Mouse (Mus musculus): Measurements from ENCODE around the gene 4933424G06Rik. TPM values are rescaled to one million over a fixed set of nuclear protein-coding genes. Genes with fewer than 3 reads are reported as not detected.

The 4933424G06Rik gene
- polyA plus RNA-seq, 1 experiment = 0.12 TPM

- DNase-seq (ENCODE audit: low read depth) = no peak
- TF ChIP-seq POLR2A (IDR thresholded peaks at IDR 0.05; ENCODE audit: borderline replicate concordance, extremely low read depth, insufficient read depth, insufficient read length, poor library complexity, severe bottlenecking) = no peak
Measured at GRCm38 (mm10) chr1:36753932-36754675, 44.2 kb downstream of the 4933424G06Rik start.

GRCm38 (mm10) chr1:36758553-36758952, 48.6 kb downstream of the 4933424G06Rik start:
- DNase-seq (ENCODE audit: low read depth) = no peak
- no peak for TF ChIP-seq POLR2A (IDR thresholded peaks at IDR 0.05; ENCODE audit: borderline replicate concordance, extremely low read depth, insufficient read depth, insufficient read length, poor library complexity, severe bottlenecking)

- DNase-seq (ENCODE audit: low read depth) = no peak
- no peak for TF ChIP-seq CTCF (IDR thresholded peaks at IDR 0.05; ENCODE audit: borderline replicate concordance, extremely low read depth, insufficient read depth, insufficient read length)
- no peak for TF ChIP-seq POLR2A (IDR thresholded peaks at IDR 0.05; ENCODE audit: borderline replicate concordance, extremely low read depth, insufficient read depth, insufficient read length, poor library complexity, severe bottlenecking)
Measured at GRCm38 (mm10) chr1:36759076-36759475, 49.1 kb downstream of the 4933424G06Rik start.

- no peak for DNase-seq (ENCODE audit: low read depth)
- TF ChIP-seq POLR2A (IDR thresholded peaks at IDR 0.05; ENCODE audit: borderline replicate concordance, extremely low read depth, insufficient read depth, insufficient read length, poor library complexity, severe bottlenecking) (no peak), CTCF (IDR thresholded peaks at IDR 0.05; ENCODE audit: borderline replicate concordance, extremely low read depth, insufficient read depth, insufficient read length) (no peak)
Measured at GRCm38 (mm10) chr1:36760401-36760800, 50.5 kb downstream of the 4933424G06Rik start.

GRCm38 (mm10) chr1:36761061-36761460, 51.1 kb downstream of the 4933424G06Rik start:
- DNase-seq (ENCODE audit: low read depth) = no peak
- TF ChIP-seq CTCF (IDR thresholded peaks at IDR 0.05; ENCODE audit: borderline replicate concordance, extremely low read depth, insufficient read depth, insufficient read length) (no peak), POLR2A (IDR thresholded peaks at IDR 0.05; ENCODE audit: borderline replicate concordance, extremely low read depth, insufficient read depth, insufficient read length, poor library complexity, severe bottlenecking) (no peak)

GRCm38 (mm10) chr1:36761568-36761967, 51.6 kb downstream of the 4933424G06Rik start, which contains the start of gene Zap70:
Zap70 (plus strand) TSS chr1:36761798.
- TF ChIP-seq CTCF (IDR thresholded peaks at IDR 0.05; ENCODE audit: borderline replicate concordance, extremely low read depth, insufficient read depth, insufficient read length) (no peak), POLR2A (IDR thresholded peaks at IDR 0.05; ENCODE audit: borderline replicate concordance, extremely low read depth, insufficient read depth, insufficient read length, poor library complexity, severe bottlenecking) (no peak)
- DNase-seq (ENCODE audit: low read depth) = no peak

- no peak for TF ChIP-seq POLR2A (IDR thresholded peaks at IDR 0.05; ENCODE audit: borderline replicate concordance, extremely low read depth, insufficient read depth, insufficient read length, poor library complexity, severe bottlenecking)
- TF ChIP-seq CTCF (IDR thresholded peaks at IDR 0.05; ENCODE audit: borderline replicate concordance, extremely low read depth, insufficient read depth, insufficient read length) = no peak
- no peak for DNase-seq (ENCODE audit: low read depth)
Measured at GRCm38 (mm10) chr1:36766431-36767205, 56.7 kb downstream of the 4933424G06Rik start.

- TF ChIP-seq CTCF (IDR thresholded peaks at IDR 0.05; ENCODE audit: borderline replicate concordance, extremely low read depth, insufficient read depth, insufficient read length) (no peak), POLR2A (IDR thresholded peaks at IDR 0.05; ENCODE audit: borderline replicate concordance, extremely low read depth, insufficient read depth, insufficient read length, poor library complexity, severe bottlenecking) (no peak)
- no peak for DNase-seq (ENCODE audit: low read depth)
Measured at GRCm38 (mm10) chr1:36767321-36767720, 57.4 kb downstream of the 4933424G06Rik start.

GRCm38 (mm10) chr1:36768786-36769185, 58.8 kb downstream of the 4933424G06Rik start:
- TF ChIP-seq CTCF (IDR thresholded peaks at IDR 0.05; ENCODE audit: borderline replicate concordance, extremely low read depth, insufficient read depth, insufficient read length) (no peak), POLR2A (IDR thresholded peaks at IDR 0.05; ENCODE audit: borderline replicate concordance, extremely low read depth, insufficient read depth, insufficient read length, poor library complexity, severe bottlenecking) (no peak)
- no peak for DNase-seq (ENCODE audit: low read depth)

- TF ChIP-seq POLR2A (IDR thresholded peaks at IDR 0.05; ENCODE audit: borderline replicate concordance, extremely low read depth, insufficient read depth, insufficient read length, poor library complexity, severe bottlenecking) (no peak), CTCF (IDR thresholded peaks at IDR 0.05; ENCODE audit: borderline replicate concordance, extremely low read depth, insufficient read depth, insufficient read length) (no peak)
- DNase-seq (ENCODE audit: low read depth) = no peak
Measured at GRCm38 (mm10) chr1:36769951-36770350, 60.0 kb downstream of the 4933424G06Rik start.

- no peak for TF ChIP-seq POLR2A (IDR thresholded peaks at IDR 0.05; ENCODE audit: borderline replicate concordance, extremely low read depth, insufficient read depth, insufficient read length, poor library complexity, severe bottlenecking)
- TF ChIP-seq CTCF (IDR thresholded peaks at IDR 0.05; ENCODE audit: borderline replicate concordance, extremely low read depth, insufficient read depth, insufficient read length) = no peak
- peak; percentile 20 for DNase-seq (ENCODE audit: low read depth)
Measured at GRCm38 (mm10) chr1:36770998-36771397, 61.0 kb downstream of the 4933424G06Rik start.
